In genomic region chr8:98402852-98403644, GRCm38 (mm10) we compare ENCODE assay signal across 14 mouse cellular contexts.
DNase-seq lines count a peak whose midpoint lies in the region; ATAC-seq and TF ChIP-seq lines count a peak whose summit lies in the region.
"Had no signal": no experiment of that assay in that cellular context is flagged by ENCODE, and none has a peak within 500 bp of the region (broad histone marks: within the 10 kb centered on the region; RNA-seq: fewer than 3 reads in every experiment).

No protein-coding gene starts in this region.

- no peak overlapping the region for H3K4me3 ChIP-seq in hindbrain, embryonic 16.5 days (ENCODE audit: low read length)
- no peak overlapping the region for H3K4me3 ChIP-seq in hindbrain, embryonic 11.5 days (ENCODE audit: low read depth, low read length)
- H3K4me3 ChIP-seq in midbrain, postnatal 0 days (ENCODE audit: low read depth, low read length), result no peak overlapping the region
- H3K4me3 ChIP-seq in midbrain, embryonic 10.5 days, result no peak overlapping the region
- no peak overlapping the region for H3K4me3 ChIP-seq in liver, embryonic 11.5 days (ENCODE audit: low read depth, low read length)
- H3K4me3 ChIP-seq: neural tube, embryonic 12.5 days had no signal

- H3K36me3 ChIP-seq in hindbrain, embryonic 16.5 days (ENCODE audit: control insufficient read depth, insufficient read depth, low read length), result no peaks in the 10 kb centered on the region
- H3K36me3 ChIP-seq in hindbrain, embryonic 11.5 days (ENCODE audit: control insufficient read depth, insufficient read depth, low read length), result no peaks in the 10 kb centered on the region
- no peaks in the 10 kb centered on the region for H3K36me3 ChIP-seq in midbrain, postnatal 0 days (ENCODE audit: insufficient read depth, low read length)
- no peaks in the 10 kb centered on the region for H3K36me3 ChIP-seq in midbrain, embryonic 10.5 days
- no peaks in the 10 kb centered on the region for H3K36me3 ChIP-seq in liver, embryonic 11.5 days (ENCODE audit: control insufficient read depth, insufficient read depth, low read length)
- H3K36me3 ChIP-seq: neural tube, embryonic 12.5 days had no signal

- no peak for DNase-seq in hindbrain, embryonic 11.5 days (ENCODE audit: low spot score)
- peak; percentile 80 for DNase-seq in midbrain, postnatal 0 days (ENCODE audit: low spot score)
- DNase-seq in midbrain, embryonic 10.5 days (ENCODE audit: low spot score), result no peak
- DNase-seq in cerebellum, adult 11 months, result peak; percentile 3
- peak; percentile 3 for DNase-seq in retina, embryonic 14.5 days (ENCODE audit: low spot score)
- DNase-seq in heart, adult 8-10 months (ENCODE audit: low spot score), result no peak
- no peak for DNase-seq in liver, embryonic 11.5 days (ENCODE audit: low spot score)
- DNase-seq: gastrocnemius, postnatal 10 days; kidney, adult 11 months; lung, adult 18-20 months; thymus, adult 2 months had no signal

- H3K4me2 ChIP-seq in hindbrain, embryonic 16.5 days (ENCODE audit: low read length), result no peak overlapping the region
- H3K4me2 ChIP-seq in hindbrain, embryonic 11.5 days (replicated peaks; ENCODE audit: low read depth, low read length), result no peak overlapping the region
- H3K4me2 ChIP-seq in midbrain, postnatal 0 days (ENCODE audit: low read depth, low read length, poor library complexity, severe bottlenecking), result no peak overlapping the region
- no peak overlapping the region for H3K4me2 ChIP-seq in liver, embryonic 11.5 days
- H3K4me2 ChIP-seq: midbrain, embryonic 11.5 days; neural tube, embryonic 12.5 days had no signal

- no peaks in the 10 kb centered on the region for H3K9me3 ChIP-seq in hindbrain, embryonic 16.5 days (ENCODE audit: control insufficient read depth, low read length)
- no peaks in the 10 kb centered on the region for H3K9me3 ChIP-seq in hindbrain, embryonic 11.5 days (ENCODE audit: control insufficient read depth, low read length)
- H3K9me3 ChIP-seq in midbrain, postnatal 0 days (ENCODE audit: low read length), result no peaks in the 10 kb centered on the region
- no peaks in the 10 kb centered on the region for H3K9me3 ChIP-seq in midbrain, embryonic 10.5 days (replicated peaks)
- no peaks in the 10 kb centered on the region for H3K9me3 ChIP-seq in liver, embryonic 11.5 days (ENCODE audit: control insufficient read depth, low read length)
- H3K9me3 ChIP-seq: neural tube, embryonic 12.5 days had no signal

- H3K9ac ChIP-seq in hindbrain, embryonic 16.5 days (ENCODE audit: low read depth, low read length), result no peak overlapping the region
- no peak overlapping the region for H3K9ac ChIP-seq in hindbrain, embryonic 11.5 days (ENCODE audit: low read depth, low read length)
- no peak overlapping the region for H3K9ac ChIP-seq in midbrain, postnatal 0 days (replicated peaks; ENCODE audit: low read length, poor library complexity, severe bottlenecking)
- no peak overlapping the region for H3K9ac ChIP-seq in liver, embryonic 11.5 days (ENCODE audit: low read depth, low read length)
- H3K9ac ChIP-seq: neural tube, embryonic 12.5 days had no signal

- peak; percentile 86 for ATAC-seq in hindbrain, embryonic 16.5 days
- ATAC-seq in hindbrain, embryonic 11.5 days (ENCODE audit: low FRiP score), result no peak
- no peak for ATAC-seq in midbrain, postnatal 0 days (ENCODE audit: low FRiP score)
- no peak for ATAC-seq in liver, embryonic 11.5 days (replicated peaks; ENCODE audit: low FRiP score)

- H3K27me3 ChIP-seq in hindbrain, embryonic 16.5 days (replicated peaks; ENCODE audit: control insufficient read depth, insufficient read depth, low read length), result no peaks in the 10 kb centered on the region
- H3K27me3 ChIP-seq in hindbrain, embryonic 11.5 days (ENCODE audit: control insufficient read depth, insufficient read depth, low read length), result no peaks in the 10 kb centered on the region
- no peaks in the 10 kb centered on the region for H3K27me3 ChIP-seq in midbrain, postnatal 0 days (ENCODE audit: insufficient read depth, low read length)
- no peaks in the 10 kb centered on the region for H3K27me3 ChIP-seq in midbrain, embryonic 10.5 days (ENCODE audit: low read depth, poor library complexity, severe bottlenecking)
- H3K27me3 ChIP-seq in liver, embryonic 11.5 days (replicated peaks; ENCODE audit: control insufficient read depth, insufficient read depth, low read length), result no peaks in the 10 kb centered on the region
- H3K27me3 ChIP-seq: neural tube, embryonic 12.5 days had no signal

- no peak overlapping the region for H3K27ac ChIP-seq in hindbrain, embryonic 16.5 days (ENCODE audit: low read depth, low read length)
- H3K27ac ChIP-seq in hindbrain, embryonic 11.5 days (ENCODE audit: low read depth, low read length), result no peak overlapping the region
- no peak overlapping the region for H3K27ac ChIP-seq in midbrain, postnatal 0 days (ENCODE audit: low read depth, low read length)
- H3K27ac ChIP-seq in midbrain, embryonic 10.5 days (replicated peaks), result no peak overlapping the region
- no peak overlapping the region for H3K27ac ChIP-seq in liver, embryonic 11.5 days (ENCODE audit: low read depth, low read length)
- H3K27ac ChIP-seq: neural tube, embryonic 12.5 days had no signal

- H3K4me1 ChIP-seq in hindbrain, embryonic 16.5 days (ENCODE audit: control insufficient read depth, insufficient read depth, low read depth, low read length), result no peaks in the 10 kb centered on the region
- no peaks in the 10 kb centered on the region for H3K4me1 ChIP-seq in hindbrain, embryonic 11.5 days (replicated peaks; ENCODE audit: control insufficient read depth, insufficient read depth, low read length)
- H3K4me1 ChIP-seq in midbrain, postnatal 0 days (ENCODE audit: insufficient read depth, low read length), result no peaks in the 10 kb centered on the region
- no peaks in the 10 kb centered on the region for H3K4me1 ChIP-seq in midbrain, embryonic 10.5 days
- no peaks in the 10 kb centered on the region for H3K4me1 ChIP-seq in liver, embryonic 11.5 days (replicated peaks; ENCODE audit: control insufficient read depth, insufficient read depth, low read length)
- H3K4me1 ChIP-seq: neural tube, embryonic 12.5 days had no signal

- 72% methylated on average over 11 of the region's 11 CpGs for WGBS in hindbrain, embryonic 16.5 days
- 90% methylated on average over 11 of the region's 11 CpGs for WGBS in hindbrain, embryonic 11.5 days
- 78% methylated on average over 11 of the region's 11 CpGs for WGBS in midbrain, postnatal 0 days
- 90% methylated on average over 11 of the region's 11 CpGs for WGBS in midbrain, embryonic 10.5 days
- 81% methylated on average over 11 of the region's 11 CpGs for WGBS in liver, embryonic 11.5 days

- TF ChIP-seq CTCF in midbrain, postnatal 0 days (IDR thresholded peaks at IDR 0.05), result no peak

Comparison
In these comparisons a context has a peak if more than half of its experiments do, and no peak if none do; other contexts are left out.
1. DNase-seq: peak in midbrain, postnatal 0 days (single experiment), cerebellum, adult 11 months (single experiment) and retina, embryonic 14.5 days (single experiment); none in hindbrain, embryonic 11.5 days (single experiment), midbrain, embryonic 10.5 days (single experiment), heart, adult 8-10 months (single experiment) and liver, embryonic 11.5 days (single experiment).